Mouse (Mus musculus): Measurements from ENCODE around the gene Bag5. TPM values are rescaled to one million over a fixed set of nuclear protein-coding genes. Genes with fewer than 3 reads are reported as not detected.

The Bag5 gene
- polyA plus RNA-seq, 1 experiment from 2014 or later, result 65.3 TPM

DNA sequence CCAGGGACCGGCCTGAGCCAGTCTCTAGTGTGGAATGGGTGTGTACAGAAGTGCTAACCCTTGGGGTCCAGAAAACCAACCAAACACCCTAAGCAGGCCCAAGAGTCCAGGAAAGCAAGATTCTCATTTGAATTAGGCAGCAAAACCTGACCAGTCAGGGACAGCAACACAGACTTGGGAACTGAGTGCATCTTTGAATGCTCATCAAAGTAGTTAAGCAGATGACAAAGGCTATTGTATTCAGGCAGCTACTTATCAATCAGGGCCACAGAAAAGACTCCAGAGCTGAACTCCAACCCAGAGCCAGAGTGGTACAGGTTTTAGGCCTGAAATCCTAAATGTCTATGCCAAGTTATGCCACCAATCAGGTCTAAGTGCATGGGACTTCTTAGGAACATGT, 52.4 kb downstream of the Bag5 start:
- ATAC-seq, result no peak
- Histone ChIP-seq H3K4me1 (ENCODE audit: control insufficient read depth, insufficient read depth, low read depth, low read length) (no peaks in the 10 kb centered on the region), H3K36me3 (ENCODE audit: control insufficient read depth, insufficient read depth, low read length) (peaks cover 14% of the 10 kb centered on the region), H3K9me3 (ENCODE audit: control insufficient read depth, low read length) (no peaks in the 10 kb centered on the region), H3K4me3 (ENCODE audit: low read length) (no peak overlapping the region), H3K9ac (ENCODE audit: low read depth, low read length) (no peak overlapping the region), H3K27me3 (replicated peaks; ENCODE audit: control insufficient read depth, insufficient read depth, low read length) (no peaks in the 10 kb centered on the region), H3K4me2 (ENCODE audit: low read length) (no peak overlapping the region), H3K27ac (ENCODE audit: low read depth, low read length) (no peak overlapping the region)
- 90% methylated on average over 1 of the region's 1 CpGs for WGBS

Other genes starting within 250 kb of the Bag5 start
- gene Gm266, start 227.4 kb downstream of the Bag5 start, polyA plus RNA-seq (2015; fragmentation: Nextera tagmentation; extraction: Ambion mirVana), result 2.6 and 5.0 TPM in 2 replicates
- 482 and 486 TPM in 2 replicates for gene Eif5, start 175.2 kb downstream of the Bag5 start, polyA plus RNA-seq (2015; fragmentation: Nextera tagmentation; extraction: Ambion mirVana)
- 26.4 and 38.3 TPM in 2 replicates for gene Mark3, start 138.7 kb downstream of the Bag5 start, polyA plus RNA-seq (2015; fragmentation: Nextera tagmentation; extraction: Ambion mirVana)
- gene Ckb, start 40.9 kb downstream of the Bag5 start, polyA plus RNA-seq (2015; fragmentation: Nextera tagmentation; extraction: Ambion mirVana), result 1,949 and 2,238 TPM in 2 replicates
- 8.8 and 11.1 TPM in 2 replicates for gene Trmt61a, start 35.2 kb downstream of the Bag5 start, polyA plus RNA-seq (2015; fragmentation: Nextera tagmentation; extraction: Ambion mirVana)
- gene Apopt1, start within 50 bp of the Bag5 start, polyA plus RNA-seq (2015; fragmentation: Nextera tagmentation; extraction: Ambion mirVana), result 52.9 and 54.7 TPM in 2 replicates
- 630 and 654 TPM in 2 replicates for gene Klc1, start 45.6 kb upstream of the Bag5 start, polyA plus RNA-seq (2015; fragmentation: Nextera tagmentation; extraction: Ambion mirVana)
- gene Xrcc3, start 100.6 kb upstream of the Bag5 start, polyA plus RNA-seq (2015; fragmentation: Nextera tagmentation; extraction: Ambion mirVana), result 3.3 and 4.2 TPM in 2 replicates
- 44.7 and 46.9 TPM in 2 replicates for gene Zfyve21, start 100.9 kb upstream of the Bag5 start, polyA plus RNA-seq (2015; fragmentation: Nextera tagmentation; extraction: Ambion mirVana)
- 17.9 and 36.4 TPM in 2 replicates for gene Ppp1r13b, start 194.9 kb upstream of the Bag5 start, polyA plus RNA-seq (2015; fragmentation: Nextera tagmentation; extraction: Ambion mirVana)

Data from hindbrain, embryonic 16.5 days (tissue).